Mouse (Mus musculus): Measurements from ENCODE around the gene Nxph3.

GRCm38 (mm10) chr11:95494374-95494773 lies 20.0 kb downstream of the Nxph3 start:
- TF ChIP-seq EP300 (IDR thresholded peaks at IDR 0.05; ENCODE audit: low read depth) (no peak), CTCF (IDR thresholded peaks at IDR 0.05; ENCODE audit: low read depth) (no peak)

Data from liver, embryonic 14.5 days (tissue).